Mouse (Mus musculus) granulocyte monocyte progenitor cell, adult 5-6 weeks (primary cell): ENCODE data around the gene Peli2. TPM values are rescaled to one million over a fixed set of nuclear protein-coding genes. Genes with fewer than 3 reads are reported as not detected.
A peak's percentile ranks its signal among the peaks of the same experiment; 100 is the strongest.

Experiments used
- ATAC-seq: replicated peaks from 2 replicates; pipeline ENCODE4 v1.8.0; 2016; ENCODE audit warnings: mild to moderate bottlenecking, moderate TSS enrichment, inconsistent platforms; ENCODE audit not compliant: poor library complexity, severe bottlenecking
- total RNA-seq, 2 experiments: library from RNA; stranded (forward) in 1 of 2; stranded (reverse) in 1 of 2; fragments of 200-712, 200-1000 nt in 1 of 2; fragments of >200 nt in 1 of 2; fragmentation: Nextera tagmentation in 1 of 2; gene quantifications; 2 replicates each; pipeline ENCODE4 v1.2.3; 2014 to 2017

The Peli2 gene
- total RNA-seq, 2 experiments from 2014 or later, result 8.7 to 9.9 TPM

DNA sequence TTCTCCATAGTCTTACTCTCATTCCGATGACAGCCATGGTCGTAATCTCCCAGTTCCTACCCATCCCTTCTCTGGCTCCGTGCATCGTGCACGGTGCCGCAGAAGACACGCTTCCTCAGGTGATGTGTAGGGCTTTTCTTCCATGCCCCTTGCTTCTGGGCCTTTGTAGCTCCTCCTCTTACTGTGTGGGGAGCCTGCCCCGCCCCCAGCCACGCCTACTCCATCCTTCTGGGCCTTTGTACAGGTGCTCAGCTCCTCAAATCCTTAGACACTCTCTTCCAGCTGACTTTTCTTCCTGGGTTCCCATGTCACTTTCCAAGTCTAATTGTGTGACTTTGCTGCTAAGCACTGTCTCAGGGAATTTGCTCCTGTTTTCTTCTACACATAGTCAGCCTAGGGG lies 28.7 kb downstream of the Peli2 start:
- no peak for ATAC-seq

- ATAC-seq, result no peak
These were observed 30.3 kb downstream of the Peli2 start for GRCm38 (mm10) chr14:48150903-48151302.

- no peak for ATAC-seq
These were observed 30.9 kb downstream of the Peli2 start for GRCm38 (mm10) chr14:48151554-48151953.

DNA sequence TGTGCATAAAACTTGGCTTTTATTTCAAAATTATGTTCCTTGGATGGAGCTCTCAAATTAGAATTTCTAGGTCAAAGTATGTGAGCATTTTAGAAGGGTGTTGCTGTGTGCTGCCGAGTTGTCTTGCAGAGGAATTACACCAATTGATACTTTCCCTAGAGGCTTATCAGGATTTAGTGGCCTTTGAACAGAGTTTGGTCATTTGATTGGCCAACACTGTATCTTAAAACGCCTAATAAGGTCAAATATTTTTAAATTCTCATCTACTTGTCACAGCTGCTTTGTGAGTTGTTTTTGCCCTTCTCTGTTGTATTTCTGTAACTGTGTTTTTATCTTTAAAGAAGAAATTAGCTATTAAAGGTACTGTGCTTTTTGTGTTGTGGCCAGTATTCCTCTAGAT lies 32.4 kb downstream of the Peli2 start:
- ATAC-seq, result no peak

GRCm38 (mm10) chr14:48153865-48154511 lies 33.4 kb downstream of the Peli2 start:
- no peak for ATAC-seq

- ATAC-seq, result no peak
These were observed 34.0 kb downstream of the Peli2 start for GRCm38 (mm10) chr14:48154641-48155040.

DNA sequence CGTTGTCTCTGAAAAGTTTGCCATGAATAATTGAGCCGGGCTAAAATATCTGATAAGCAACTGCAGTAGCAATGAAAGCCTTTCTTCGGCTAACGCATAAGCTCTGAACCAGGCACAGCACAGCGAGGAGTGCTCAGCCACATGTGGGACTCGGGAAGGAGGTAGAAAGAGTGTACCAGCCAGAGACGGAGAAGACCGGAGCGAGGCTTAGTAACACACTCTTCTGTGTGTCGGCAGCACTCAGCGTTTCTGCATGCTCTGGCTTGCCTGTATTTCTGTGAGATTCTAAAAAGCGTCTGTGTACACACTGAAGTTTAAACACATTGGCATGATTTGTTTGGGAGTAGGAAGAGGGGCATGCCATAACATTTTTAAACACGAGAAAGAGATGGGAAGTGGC lies 34.5 kb downstream of the Peli2 start:
- no peak for ATAC-seq

DNA sequence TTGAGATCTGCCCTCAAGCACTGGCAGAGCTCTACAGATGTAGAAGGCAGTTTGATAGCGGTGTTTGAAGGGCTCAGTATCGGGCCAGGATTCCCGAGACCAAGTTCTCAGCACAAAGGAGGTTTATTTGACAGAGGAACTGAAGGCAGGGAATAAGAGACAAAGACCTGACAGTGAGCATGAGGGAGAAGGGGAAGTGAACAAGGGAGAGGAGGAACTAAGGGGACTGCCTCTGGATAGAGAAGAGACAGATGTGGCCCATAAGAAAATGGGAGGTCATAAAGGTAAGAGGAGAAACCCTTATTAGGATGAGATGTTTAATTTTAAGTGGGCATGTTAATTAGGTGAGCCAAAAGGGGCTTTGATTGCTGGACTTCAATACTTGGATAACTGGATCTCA lies 36.5 kb downstream of the Peli2 start:
- ATAC-seq, result peak; percentile 73; the same call in 1 of the 2 replicates

DNA sequence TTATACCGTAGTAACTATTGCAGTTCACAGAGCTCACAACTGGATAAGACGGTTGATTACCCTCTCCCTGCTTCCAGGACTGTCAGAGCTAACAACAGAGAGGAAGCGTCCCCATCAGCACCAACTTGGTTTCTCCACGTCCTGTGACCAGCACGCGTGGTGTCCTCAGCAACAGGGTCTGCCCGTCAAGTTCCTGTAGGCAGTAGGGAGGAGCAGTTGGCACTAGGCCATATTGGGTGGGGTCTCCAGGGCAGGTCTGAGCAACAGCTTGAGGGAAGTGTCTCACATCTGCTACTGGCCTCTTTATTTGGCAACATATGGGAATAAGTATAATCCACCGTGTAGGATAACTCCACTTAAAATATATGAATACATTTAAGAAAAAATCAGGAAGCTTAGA lies 37.2 kb downstream of the Peli2 start:
- peak; percentile 37 for ATAC-seq

- no peak for ATAC-seq
These were observed 38.8 kb downstream of the Peli2 start for GRCm38 (mm10) chr14:48159401-48159800.

- no peak for ATAC-seq
These were observed 41.8 kb downstream of the Peli2 start for GRCm38 (mm10) chr14:48162446-48162845.

GRCm38 (mm10) chr14:48164917-48165316 lies 44.3 kb downstream of the Peli2 start:
- ATAC-seq, result no peak

- ATAC-seq, result no peak
These were observed 45.8 kb downstream of the Peli2 start for GRCm38 (mm10) chr14:48166396-48166795.

GRCm38 (mm10) chr14:48167020-48167419 lies 46.4 kb downstream of the Peli2 start:
- no peak for ATAC-seq

- ATAC-seq, result no peak
These were observed 47.5 kb downstream of the Peli2 start for GRCm38 (mm10) chr14:48168116-48168515.

- ATAC-seq, result peak; percentile 68
These were observed 49.3 kb downstream of the Peli2 start for GRCm38 (mm10) chr14:48169970-48170369.

DNA sequence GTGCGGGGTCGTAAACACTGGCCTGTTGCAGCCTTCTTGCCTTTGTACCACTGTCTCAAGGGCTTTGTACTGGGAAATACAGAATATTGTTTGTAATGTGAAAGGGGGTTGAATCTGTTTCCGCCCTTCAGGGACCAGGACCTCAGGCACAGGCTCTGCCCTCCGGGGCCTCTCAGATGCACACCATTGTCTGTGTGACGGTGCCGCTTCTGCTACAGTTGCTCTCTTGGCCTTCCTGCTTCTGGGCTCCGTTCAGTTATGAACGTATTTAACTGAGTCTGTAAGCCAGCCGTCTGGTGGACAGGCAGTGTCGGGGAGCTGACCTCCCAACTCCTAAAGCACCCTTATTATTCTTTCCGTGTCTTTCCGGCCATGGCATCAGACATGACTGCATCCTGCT lies 50.6 kb downstream of the Peli2 start:
- ATAC-seq, result no peak

DNA sequence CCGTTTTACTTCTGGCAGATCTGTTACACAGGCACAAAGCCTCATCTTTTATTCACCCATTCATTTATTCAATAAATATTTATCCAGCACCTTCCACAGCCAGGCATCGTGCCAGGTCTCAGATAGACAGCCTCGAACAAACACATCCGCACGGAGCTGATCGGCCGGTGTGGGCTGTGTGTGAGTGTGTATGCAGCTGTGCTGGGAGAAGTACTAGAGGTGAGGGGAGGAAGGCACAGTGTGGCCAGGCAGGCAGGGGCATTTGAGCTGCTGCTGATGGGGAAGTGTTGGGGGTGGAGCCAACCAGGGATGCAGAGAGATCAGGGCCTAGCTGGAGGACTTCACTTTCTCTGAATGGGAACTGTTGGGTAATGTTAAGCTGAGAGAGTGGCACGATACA lies 51.4 kb downstream of the Peli2 start:
- peak; percentile 62 for ATAC-seq

DNA sequence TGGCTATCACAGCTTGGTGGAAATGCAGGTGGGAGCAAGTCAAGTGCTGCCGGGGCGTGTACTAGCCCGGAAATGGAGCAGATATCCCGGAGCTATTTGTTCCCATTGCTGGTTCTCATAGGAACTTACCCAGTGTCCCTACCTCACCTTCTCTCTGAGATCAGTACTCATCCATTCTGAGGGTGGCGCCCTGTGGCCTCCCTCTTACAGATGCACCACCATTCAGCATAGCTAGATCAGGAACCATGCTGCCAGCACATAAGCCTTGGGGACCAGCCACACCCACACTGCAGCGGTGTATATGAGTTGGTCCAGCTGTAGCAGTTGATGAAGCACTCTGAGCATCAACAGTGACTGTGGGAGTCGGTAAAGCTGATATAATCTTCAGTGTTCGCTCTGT lies 52.3 kb downstream of the Peli2 start:
- ATAC-seq, result no peak

GRCm38 (mm10) chr14:48173840-48174239 lies 53.2 kb downstream of the Peli2 start:
- ATAC-seq, result no peak

- no peak for ATAC-seq
These were observed 53.7 kb downstream of the Peli2 start for GRCm38 (mm10) chr14:48174356-48174755.

GRCm38 (mm10) chr14:48175115-48175514 lies 54.5 kb downstream of the Peli2 start:
- no peak for ATAC-seq
